Mouse (Mus musculus): ENCODE data around the gene Olfr1221. TPM values are rescaled to one million over a fixed set of nuclear protein-coding genes. Genes with fewer than 3 reads are reported as not detected.

Olfr1221 gene
- polyA plus RNA-seq (2012; ENCODE audit: low replicate concordance): not detected in 2 replicates

DNA sequence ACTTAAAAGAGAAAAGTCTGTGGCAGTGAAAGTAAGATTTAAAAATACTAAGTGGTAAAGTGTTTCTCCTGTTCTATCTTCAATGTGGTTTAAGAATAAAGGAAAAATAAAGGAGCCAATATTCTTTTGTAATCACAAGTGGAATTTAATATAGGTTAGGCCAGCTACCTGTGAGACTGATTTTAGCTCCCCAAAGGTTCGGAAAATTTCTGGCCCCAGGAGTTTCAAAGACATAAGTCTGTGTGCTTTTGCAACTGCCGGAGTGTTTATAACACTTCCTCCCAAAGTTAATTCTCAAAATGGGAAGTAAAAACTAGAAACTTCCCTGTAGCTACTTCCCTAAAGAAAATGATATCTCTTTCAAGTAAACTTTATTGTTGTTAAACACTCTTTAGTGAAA, at the start of gene Olfr1221:
Gene Olfr1221 (minus strand): TSS at position 101 of the 400 bp plus-strand sequence.

DNA sequence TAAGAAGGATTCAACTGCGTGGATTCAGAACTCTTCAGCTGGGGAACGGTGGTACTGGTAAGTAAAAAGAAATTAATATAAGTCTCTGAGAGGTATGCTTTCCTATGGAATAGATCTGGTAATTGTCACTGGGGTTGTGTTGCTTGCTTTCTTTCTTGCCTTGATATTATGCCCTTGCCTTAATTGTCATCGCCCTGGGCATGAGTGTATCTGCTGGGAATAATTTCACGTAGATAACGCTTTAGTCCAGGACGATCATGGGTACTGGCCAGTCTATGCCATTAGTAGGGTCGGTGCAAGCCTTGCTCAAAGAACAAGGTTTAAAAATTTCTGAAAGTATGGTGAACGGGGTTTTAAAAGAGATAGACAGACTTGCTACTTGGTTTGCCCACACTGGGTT, 46.9 kb upstream of the Olfr1221 start, which contains the start of gene Olfr1224-ps1:
Gene Olfr1224-ps1 (minus strand): TSS at position 101 of the 400 bp plus-strand sequence.

DNA sequence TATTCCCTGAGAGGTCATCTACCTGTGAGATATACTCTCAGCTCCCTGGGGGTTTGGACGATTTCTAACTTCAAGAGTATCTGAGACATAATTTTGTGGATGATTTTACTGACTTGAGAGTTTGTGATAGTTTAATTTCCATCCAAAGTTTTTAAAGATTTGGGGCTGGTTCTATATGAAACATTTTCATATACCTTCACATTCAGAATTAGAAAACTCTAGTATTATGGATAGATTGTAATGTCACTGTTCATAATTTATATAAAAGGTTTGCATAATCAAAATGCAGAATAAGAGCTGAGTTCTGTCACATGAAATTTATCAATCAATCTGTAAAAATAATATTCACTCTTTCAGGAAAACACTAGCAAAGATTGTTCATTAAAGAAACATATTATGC, 34.4 kb upstream of the Olfr1221 start, which contains the start of gene Olfr1223:
Gene Olfr1223 (minus strand): TSS at position 101 of the 400 bp plus-strand sequence.

DNA sequence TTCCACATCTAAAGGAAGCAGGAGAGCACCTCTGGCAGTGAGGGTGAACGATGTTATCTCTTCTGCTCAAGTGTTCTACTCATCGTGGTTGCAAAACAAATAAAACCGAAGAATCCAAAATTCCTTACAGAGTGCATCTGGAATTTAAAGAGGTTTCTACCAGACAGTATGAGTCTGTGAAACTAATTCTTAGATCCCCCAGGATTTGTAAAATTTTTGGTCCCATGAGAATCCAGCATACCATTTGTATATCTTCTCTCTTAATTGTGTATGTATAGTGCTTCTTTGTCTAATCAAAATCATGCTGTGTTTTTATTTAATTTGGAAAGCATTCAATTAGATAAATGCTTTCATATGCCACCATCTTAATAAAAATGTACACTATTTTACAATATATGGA, 15.9 kb upstream of the Olfr1221 start, which contains the start of gene Olfr1222:
Gene Olfr1222 (minus strand): TSS at position 101 of the 400 bp plus-strand sequence.

DNA sequence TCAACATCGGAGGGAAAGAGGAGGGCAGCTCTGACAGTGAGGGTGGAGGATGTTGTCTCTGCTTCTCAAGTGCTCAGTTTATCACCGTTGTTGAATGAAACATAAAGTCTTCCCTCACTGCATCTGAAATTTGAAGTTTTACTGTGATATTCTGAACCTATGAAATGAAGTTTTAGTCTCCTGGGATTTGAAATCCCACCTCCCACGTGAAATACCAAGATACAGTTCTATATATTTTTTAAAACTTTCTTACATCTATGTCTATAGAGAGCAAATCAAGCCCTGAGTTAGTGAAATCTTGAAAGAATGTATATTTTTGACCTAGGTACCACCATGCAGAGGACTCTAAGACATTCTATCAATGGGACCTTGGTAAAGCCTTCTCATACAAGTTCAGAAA, 10.3 kb downstream of the Olfr1221 start, which contains the start of gene Olfr1220:
Gene Olfr1220 (minus strand): TSS at position 101 of the 400 bp plus-strand sequence.

DNA sequence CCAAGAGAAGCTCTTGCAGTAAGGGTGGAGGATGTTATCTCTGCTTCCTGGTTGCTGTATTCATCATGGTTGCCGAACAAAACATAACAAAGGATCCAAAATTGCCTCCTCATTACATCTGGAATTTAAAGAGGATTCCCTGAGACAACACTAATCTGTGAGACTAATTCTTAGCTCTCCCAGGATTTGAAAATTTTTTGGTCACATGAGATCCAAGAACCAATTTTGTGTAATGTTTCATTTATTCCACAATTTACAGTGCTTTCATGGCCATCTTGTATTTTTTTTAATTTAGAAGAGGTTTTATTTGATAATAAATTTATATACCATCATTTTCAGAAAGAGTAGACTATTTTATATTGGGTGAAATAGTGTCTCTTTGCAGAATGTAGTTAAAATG, 33.7 kb downstream of the Olfr1221 start, which contains the start of gene Olfr1219:
Gene Olfr1219 (minus strand): TSS at position 101 of the 400 bp plus-strand sequence.

DNA sequence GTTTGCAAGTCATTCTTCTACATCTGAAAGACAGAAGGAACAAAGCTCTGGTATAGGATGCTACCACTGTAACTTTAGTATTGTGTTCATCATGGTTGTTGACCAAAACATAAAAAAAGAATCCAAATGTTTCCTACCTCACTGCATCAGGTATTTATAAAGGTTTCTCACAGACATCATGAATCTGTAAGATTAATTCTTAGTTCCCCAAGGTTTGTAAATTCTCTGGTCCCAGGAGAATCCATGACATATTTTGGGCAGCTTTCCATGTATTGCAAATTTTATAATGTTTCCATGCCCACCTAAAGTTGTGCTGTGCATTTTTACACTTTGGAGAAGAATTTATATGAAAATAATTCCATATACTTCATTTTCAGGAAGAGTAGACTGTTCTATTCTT, 56.0 kb downstream of the Olfr1221 start, which contains the start of gene Olfr1218:
Gene Olfr1218 (minus strand): TSS at position 101 of the 400 bp plus-strand sequence.

Other genes starting within 250 kb of the Olfr1221 start
- gene Olfr1208, start 215.0 kb downstream of the Olfr1221 start, polyA plus RNA-seq (2012; ENCODE audit: low replicate concordance): not detected in 2 replicates
- not detected in 2 replicates for gene Olfr1209, start 202.1 kb downstream of the Olfr1221 start, polyA plus RNA-seq (2012; ENCODE audit: low replicate concordance)
- 0.03 TPM in 1 of 2 replicates, not detected in the other for gene Olfr1211, start 179.2 kb downstream of the Olfr1221 start, polyA plus RNA-seq (2012; ENCODE audit: low replicate concordance)
- not detected in 2 replicates for gene Olfr1212, start 163.3 kb downstream of the Olfr1221 start, polyA plus RNA-seq (2012; ENCODE audit: low replicate concordance)
- gene Gm13762, start 137.0 kb downstream of the Olfr1221 start, polyA plus RNA-seq (2012; ENCODE audit: low replicate concordance): not detected in 2 replicates
- gene Olfr1214, start 124.6 kb downstream of the Olfr1221 start, polyA plus RNA-seq (2012; ENCODE audit: low replicate concordance): not detected in 2 replicates
- not detected in 2 replicates for gene Olfr1215, start 110.3 kb downstream of the Olfr1221 start, polyA plus RNA-seq (2012; ENCODE audit: low replicate concordance)
- not detected in 2 replicates for gene Olfr1216, start 98.9 kb downstream of the Olfr1221 start, polyA plus RNA-seq (2012; ENCODE audit: low replicate concordance)
- gene Olfr1217, start 85.2 kb downstream of the Olfr1221 start, polyA plus RNA-seq (2012; ENCODE audit: low replicate concordance): not detected in 2 replicates
- gene Olfr1218, start 56.1 kb downstream of the Olfr1221 start, polyA plus RNA-seq (2012; ENCODE audit: low replicate concordance): not detected in 2 replicates
- gene Olfr1219, start 33.8 kb downstream of the Olfr1221 start, polyA plus RNA-seq (2012; ENCODE audit: low replicate concordance): not detected in 2 replicates
- not detected in 2 replicates for gene Olfr1220, start 10.4 kb downstream of the Olfr1221 start, polyA plus RNA-seq (2012; ENCODE audit: low replicate concordance)
- not detected in 2 replicates for gene Olfr1222, start 15.8 kb upstream of the Olfr1221 start, polyA plus RNA-seq (2012; ENCODE audit: low replicate concordance)
- gene Olfr1223, start 34.3 kb upstream of the Olfr1221 start, polyA plus RNA-seq (2012; ENCODE audit: low replicate concordance): not detected in 2 replicates
- not detected in 2 replicates for gene Olfr1224-ps1, start 46.8 kb upstream of the Olfr1221 start, polyA plus RNA-seq (2012; ENCODE audit: low replicate concordance)
- not detected in 2 replicates for gene Olfr1225, start 57.4 kb upstream of the Olfr1221 start, polyA plus RNA-seq (2012; ENCODE audit: low replicate concordance)
- gene Olfr1226, start 82.8 kb upstream of the Olfr1221 start, polyA plus RNA-seq (2012; ENCODE audit: low replicate concordance): not detected in 2 replicates
- gene Olfr1228, start 136.8 kb upstream of the Olfr1221 start, polyA plus RNA-seq (2012; ENCODE audit: low replicate concordance): not detected in 2 replicates
- not detected in 2 replicates for gene Olfr1229, start 170.7 kb upstream of the Olfr1221 start, polyA plus RNA-seq (2012; ENCODE audit: low replicate concordance)
- not detected in 2 replicates for gene Olfr1230, start 180.0 kb upstream of the Olfr1221 start, polyA plus RNA-seq (2012; ENCODE audit: low replicate concordance)
- gene Olfr1231, start 189.8 kb upstream of the Olfr1221 start, polyA plus RNA-seq (2012; ENCODE audit: low replicate concordance): not detected in 2 replicates
- gene Olfr1232, start 212.4 kb upstream of the Olfr1221 start, polyA plus RNA-seq (2012; ENCODE audit: low replicate concordance): not detected in 2 replicates
- not detected in 2 replicates for gene Olfr1233, start 225.1 kb upstream of the Olfr1221 start, polyA plus RNA-seq (2012; ENCODE audit: low replicate concordance)
- gene Olfr1234, start 247.6 kb upstream of the Olfr1221 start, polyA plus RNA-seq (2012; ENCODE audit: low replicate concordance): not detected in 2 replicates